Mouse (Mus musculus): ENCODE data around the gene Chchd3. TPM values are rescaled to one million over a fixed set of nuclear protein-coding genes. Genes with fewer than 3 reads are reported as not detected.

The Chchd3 gene
- 95.9 and 105 TPM in 2 replicates for polyA plus RNA-seq (2012; rRNA removed)

DNA sequence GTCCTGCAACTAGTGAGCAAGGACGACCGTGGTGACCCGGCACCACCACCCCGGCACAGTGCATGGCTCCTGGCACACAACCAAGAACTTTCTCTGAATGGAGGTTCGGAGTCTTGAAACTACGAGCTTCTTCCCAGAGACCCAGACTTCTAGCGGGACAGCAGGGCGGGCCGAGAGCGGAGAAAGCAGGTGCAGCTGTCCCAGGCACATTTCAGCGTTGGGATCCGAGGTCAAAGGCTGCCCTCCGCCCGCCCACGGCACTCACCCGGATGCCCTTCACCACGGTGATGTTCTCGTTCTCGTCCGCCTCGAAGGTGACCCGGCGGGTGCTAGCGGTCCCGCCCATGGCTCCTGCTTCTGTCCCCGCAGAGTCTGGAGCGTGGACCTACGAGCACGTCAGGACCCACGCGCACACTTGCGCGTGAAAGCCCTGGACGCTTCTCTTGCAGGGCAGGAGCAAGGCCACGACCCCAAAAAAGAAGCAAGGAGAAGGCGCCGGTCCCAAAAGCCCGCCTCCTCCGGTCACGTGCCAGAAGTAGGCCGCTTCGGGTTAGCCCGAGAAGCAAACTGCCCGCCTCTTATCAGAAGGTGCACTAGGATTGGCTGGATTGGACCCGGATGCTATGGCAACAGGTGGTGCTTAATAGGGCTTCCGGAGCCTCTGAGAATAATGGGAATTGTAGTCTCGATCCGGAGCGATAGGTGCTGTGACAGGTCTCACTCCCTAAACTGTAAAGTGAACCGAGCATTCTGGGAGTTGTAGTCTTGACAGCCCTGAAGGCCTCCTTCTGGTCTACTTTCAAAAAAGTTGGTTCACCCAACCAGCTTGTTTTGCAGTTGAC is at the start of gene Chchd3:
TSS of gene Chchd3 (minus strand) at position 526 of the 842 bp plus-strand sequence.

Other genes with a start within 250 kb of the Chchd3 start
- 23.2 and 27.0 TPM in 2 replicates for gene Exoc4, start 188.8 kb upstream of the Chchd3 start, polyA plus RNA-seq (2012; rRNA removed)